Mouse (Mus musculus): Measurements from ENCODE around the gene Adam11. TPM values are rescaled to one million over a fixed set of nuclear protein-coding genes. Genes with fewer than 3 reads are reported as not detected.

The Adam11 gene
- polyA plus RNA-seq, 1 experiment from 2014 or later, result 35.3 TPM

GRCm38 (mm10) chr11:102819783-102820385, 58.6 kb downstream of the Adam11 start:
- Histone ChIP-seq H3K9ac (peak overlapping the region; percentile 98), H3K9me3 (replicated peaks) (no peaks in the 10 kb centered on the region), H3K4me2 (replicated peaks) (peak overlapping the region; percentile 85), H3K27ac (peak overlapping the region; percentile 97), H3K4me1 (peaks cover 31% of the 10 kb centered on the region), H3K4me3 (peak overlapping the region; percentile 95), H3K36me3 (no peaks in the 10 kb centered on the region), H3K27me3 (peaks cover 10% of the 10 kb centered on the region)
- 6% methylated on average over 14 of the region's 14 CpGs for WGBS
- peak; percentile 13; the same call in 1 of the 2 replicates for ATAC-seq (ENCODE audit: low FRiP score)

- ATAC-seq (ENCODE audit: low FRiP score), result no peak
- H3K27ac ChIP-seq, result no peak overlapping the region
- 10% methylated on average over 3 of the region's 3 CpGs for WGBS
- no peaks in the 10 kb centered on the region for H3K36me3 ChIP-seq
- H3K9me3 ChIP-seq (replicated peaks), result no peaks in the 10 kb centered on the region
- no peak overlapping the region for H3K9ac ChIP-seq
- H3K4me1 ChIP-seq, result peaks cover 28% of the 10 kb centered on the region
- no peak overlapping the region for H3K4me2 ChIP-seq (replicated peaks)
- peaks cover 10% of the 10 kb centered on the region for H3K27me3 ChIP-seq
- no peak overlapping the region for H3K4me3 ChIP-seq
These were observed 59.2 kb downstream of the Adam11 start for GRCm38 (mm10) chr11:102820432-102820831.

- ATAC-seq (ENCODE audit: low FRiP score), result no peak
- Histone ChIP-seq H3K36me3 (no peaks in the 10 kb centered on the region), H3K27me3 (peaks cover 10% of the 10 kb centered on the region), H3K4me2 (replicated peaks) (no peak overlapping the region), H3K27ac (no peak overlapping the region), H3K9me3 (replicated peaks) (no peaks in the 10 kb centered on the region), H3K4me3 (no peak overlapping the region), H3K4me1 (peaks cover 22% of the 10 kb centered on the region), H3K9ac (no peak overlapping the region)
- 56% methylated on average over 6 of the region's 6 CpGs for WGBS
These were observed 60.0 kb downstream of the Adam11 start for GRCm38 (mm10) chr11:102821231-102821630.

- H3K4me1 ChIP-seq, result no peaks in the 10 kb centered on the region
- 80% methylated on average over 2 of the region's 2 CpGs for WGBS
- ATAC-seq (ENCODE audit: low FRiP score), result no peak
- no peak overlapping the region for H3K4me3 ChIP-seq
- H3K9ac ChIP-seq, result no peak overlapping the region
- H3K36me3 ChIP-seq, result no peaks in the 10 kb centered on the region
- H3K9me3 ChIP-seq (replicated peaks), result no peaks in the 10 kb centered on the region
- 0 out of 2 replicates have a peak, but pooled peaks cover 5% of the 10 kb centered on the region for H3K27me3 ChIP-seq
- no peak overlapping the region for H3K27ac ChIP-seq
- H3K4me2 ChIP-seq (replicated peaks), result no peak overlapping the region
These were observed 65.2 kb downstream of the Adam11 start for GRCm38 (mm10) chr11:102826476-102826875.

- Histone ChIP-seq H3K9me3 (replicated peaks) (no peaks in the 10 kb centered on the region), H3K27me3 (0 out of 2 replicates have a peak, but pooled peaks cover 4% of the 10 kb centered on the region), H3K9ac (no peak overlapping the region), H3K4me1 (no peaks in the 10 kb centered on the region), H3K4me3 (no peak overlapping the region), H3K4me2 (replicated peaks) (no peak overlapping the region), H3K27ac (no peak overlapping the region), H3K36me3 (no peaks in the 10 kb centered on the region)
- no peak for ATAC-seq (ENCODE audit: low FRiP score)
- 59% methylated on average over 4 of the region's 4 CpGs for WGBS
These were observed 65.9 kb downstream of the Adam11 start for GRCm38 (mm10) chr11:102827097-102827496.

Other genes with a start within 250 kb of the Adam11 start
- 74.6 and 76.7 TPM in 2 replicates for gene Gpatch8, start 205.0 kb upstream of the Adam11 start, polyA plus RNA-seq (2016; fragmentation: Nextera tagmentation; extraction: Ambion mirVana)
- gene Gm11627, start 182.0 kb upstream of the Adam11 start, polyA plus RNA-seq (2016; fragmentation: Nextera tagmentation; extraction: Ambion mirVana), result 4.3 and 4.8 TPM in 2 replicates
- 39.9 and 40.8 TPM in 2 replicates for gene Fzd2, start 157.0 kb upstream of the Adam11 start, polyA plus RNA-seq (2016; fragmentation: Nextera tagmentation; extraction: Ambion mirVana)
- gene Meioc, start 97.7 kb upstream of the Adam11 start, polyA plus RNA-seq (2016; fragmentation: Nextera tagmentation; extraction: Ambion mirVana), result 0.82 and 1.1 TPM in 2 replicates
- gene Ccdc43, start 63.7 kb upstream of the Adam11 start, polyA plus RNA-seq (2016; fragmentation: Nextera tagmentation; extraction: Ambion mirVana), result 44.0 and 48.0 TPM in 2 replicates
- 77.6 and 81.3 TPM in 2 replicates for gene Gjc1, start 58.3 kb downstream of the Adam11 start, polyA plus RNA-seq (2016; fragmentation: Nextera tagmentation; extraction: Ambion mirVana)
- not detected in 2 replicates for gene Higd1b, start 74.4 kb downstream of the Adam11 start, polyA plus RNA-seq (2016; fragmentation: Nextera tagmentation; extraction: Ambion mirVana)
- 208 TPM in 2 replicates for gene Eftud2, start 119.5 kb downstream of the Adam11 start, polyA plus RNA-seq (2016; fragmentation: Nextera tagmentation; extraction: Ambion mirVana)
- 1.7 and 3.4 TPM in 2 replicates for gene Ccdc103, start 119.8 kb downstream of the Adam11 start, polyA plus RNA-seq (2016; fragmentation: Nextera tagmentation; extraction: Ambion mirVana)
- not detected in 2 replicates for gene Fam187a, start 123.7 kb downstream of the Adam11 start, polyA plus RNA-seq (2016; fragmentation: Nextera tagmentation; extraction: Ambion mirVana)
- gene Gfap, start 139.5 kb downstream of the Adam11 start, polyA plus RNA-seq (2016; fragmentation: Nextera tagmentation; extraction: Ambion mirVana), result 0.12 TPM in 1 of 2 replicates, not detected in the other
- gene Kif18b, start 163.7 kb downstream of the Adam11 start, polyA plus RNA-seq (2016; fragmentation: Nextera tagmentation; extraction: Ambion mirVana), result 6.6 and 7.8 TPM in 2 replicates
- 11.7 and 13.2 TPM in 2 replicates for gene C1ql1, start 185.2 kb downstream of the Adam11 start, polyA plus RNA-seq (2016; fragmentation: Nextera tagmentation; extraction: Ambion mirVana)

All from hindbrain, embryonic 12.5 days (tissue).